Mouse (Mus musculus) MEL (cell line): Measurements from ENCODE around the gene Mydgf.

Experiments used
- BHLHE40 ChIP-seq: IDR thresholded peaks from 2 replicates; pipeline ENCODE4 v1.6.1; 2012; ENCODE audit warnings: low read depth, mild to moderate bottlenecking, inconsistent platforms, low read length, improper control_type of control experiment, borderline replicate concordance
- CTCF ChIP-seq, 3 experiments: IDR thresholded peaks in 2 of 3; conservative IDR thresholded peaks in 1 of 3; 2 replicates each; pipeline ENCODE4 v1.5.1; 2011 to 2012; ENCODE audit warnings: low read length in 3 of 3, low read depth in 2 of 3, mild to moderate bottlenecking in 2 of 3, improper control_type of control experiment in 1 of 3, inconsistent platforms in 1 of 3, mixed read lengths in 1 of 3, moderate library complexity in 1 of 3; ENCODE audit not compliant: control insufficient read depth in 1 of 3, insufficient read depth in 1 of 3, poor library complexity in 1 of 3, severe bottlenecking in 1 of 3
- GABPA ChIP-seq: IDR thresholded peaks from 2 replicates; pipeline ENCODE4 v1.6.1; 2012; ENCODE audit warnings: low read depth, mild to moderate bottlenecking, inconsistent platforms, low read length, improper control_type of control experiment, moderate library complexity
- POLR2A ChIP-seq, 2 experiments: IDR thresholded peaks; 2 replicates each; pipeline ENCODE4 v1.6.1; 2011 to 2012; ENCODE audit warnings: low read length in 2 of 2, mild to moderate bottlenecking in 2 of 2, control low read depth in 1 of 2, improper control_type of control experiment in 1 of 2, low read depth in 1 of 2, moderate library complexity in 1 of 2; ENCODE audit not compliant: control insufficient read depth in 1 of 2, insufficient read depth in 1 of 2, poor library complexity in 1 of 2
- POLR2AphosphoS2 ChIP-seq: IDR thresholded peaks from 2 replicates; pipeline ENCODE4 v1.6.1; 2011; ENCODE audit warnings: low read length, improper control_type of control experiment
- SIN3A ChIP-seq: IDR thresholded peaks from 2 replicates; pipeline ENCODE4 v1.6.1; 2012; ENCODE audit warnings: low read length, improper control_type of control experiment, inconsistent platforms
- USF1 ChIP-seq: IDR thresholded peaks from 2 replicates; pipeline ENCODE4 v1.6.1; 2014; ENCODE audit warnings: low read depth, mild to moderate bottlenecking, inconsistent platforms, low read length, improper control_type of control experiment, moderate library complexity

GRCm38 (mm10) chr17:56149897-56150296 lies 33.8 kb downstream of the Mydgf start:
- TF ChIP-seq SIN3A (no peak), BHLHE40 (no peak), POLR2A (IDR thresholded peaks at IDR 0.05; ENCODE audit: control insufficient read depth in 1 of 2, insufficient read depth in 1 of 2, low read depth in 1 of 2, low read length in 2 of 2, poor library complexity in 1 of 2) (no peak), GABPA (no peak), USF1 (no peak), POLR2AphosphoS2 (no peak), CTCF (IDR thresholded peaks at IDR 0.05 in 2 of 3, conservative IDR thresholded peaks at IDR 0.05 in 1 of 3; ENCODE audit: control insufficient read depth in 1 of 3, insufficient read depth in 1 of 3, low read depth in 2 of 3, low read length in 3 of 3, poor library complexity in 1 of 3, severe bottlenecking in 1 of 3) (no peak)
